Mouse (Mus musculus) hematopoietic stem cell, adult 5-6 weeks (primary cell): ENCODE data around the gene Jak3. TPM values are rescaled to one million over a fixed set of nuclear protein-coding genes. Genes with fewer than 3 reads are reported as not detected.
"Not testable (repeated sequence)": the region's sequence is repeated elsewhere in the genome, so short reads cannot be mapped to it uniquely, and the experiment has no call there.

Source experiments
- ATAC-seq, 2 experiments: fragments of 125-278 bp in 1 of 2; replicated peaks in 1 of 2; 2 replicates each; pipeline ENCODE4 v1.8.0; 2016 to 2017; ENCODE audit warnings: inconsistent platforms in 2 of 2, mild to moderate bottlenecking in 2 of 2, moderate number of reproducible peaks in 2 of 2, low read depth in 1 of 2, moderate TSS enrichment in 1 of 2; ENCODE audit not compliant: low FRiP score in 2 of 2, poor library complexity in 2 of 2, severe bottlenecking in 2 of 2, insufficient read depth in 1 of 2, low TSS enrichment in 1 of 2
- total RNA-seq: library from RNA; stranded (forward); fragments of 172-1452, 232-1000 nt; gene quantifications from 2 replicates; pipeline ENCODE4 v1.2.3, GENCODE M21; 2017

Jak3 gene
- total RNA-seq, 1 experiment from 2014 or later = 34.1 TPM

DNA sequence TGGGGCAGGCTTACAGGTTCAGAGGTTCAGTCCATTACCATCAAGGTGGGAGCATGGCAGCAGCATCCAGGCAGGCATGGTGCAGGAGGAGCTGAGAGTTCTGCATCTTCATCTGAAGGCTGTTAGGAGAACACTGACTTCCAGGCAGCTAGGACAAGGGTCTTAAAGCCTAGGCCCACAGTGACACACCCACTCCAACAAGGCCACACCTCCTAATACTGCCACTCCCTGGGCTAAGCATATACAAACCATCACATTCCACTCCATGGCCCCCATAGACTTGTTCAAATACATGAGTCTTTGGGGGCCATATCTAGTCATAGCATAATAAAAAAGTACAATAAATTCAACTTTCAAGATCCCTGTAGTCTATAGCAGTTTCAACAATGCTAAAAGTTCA, 27.3 kb downstream of the Jak3 start:
- ATAC-seq = not testable (repeated sequence)

DNA sequence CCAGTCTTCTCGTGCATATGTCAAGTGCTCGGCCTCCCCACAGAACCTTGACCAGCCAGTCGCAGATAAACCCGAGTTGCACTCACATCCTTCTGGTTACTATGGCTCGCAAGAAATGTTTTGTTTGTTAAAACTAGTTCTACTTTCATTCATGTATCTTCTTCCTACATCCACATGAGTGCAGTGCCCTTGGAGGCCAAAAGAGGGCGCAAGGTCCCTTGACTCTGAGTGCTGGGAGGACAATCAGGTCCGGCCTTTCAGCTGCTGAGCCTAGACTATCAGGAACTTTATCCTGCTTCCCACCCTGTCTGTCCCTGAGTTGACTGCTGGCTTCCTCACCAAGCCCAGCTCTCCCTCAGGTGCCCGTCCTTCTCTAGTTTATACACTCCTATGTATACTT, 31.8 kb downstream of the Jak3 start:
- peak in 1 of 2 experiments; percentile 64; a peak in 2 of 4 replicates for ATAC-seq

DNA sequence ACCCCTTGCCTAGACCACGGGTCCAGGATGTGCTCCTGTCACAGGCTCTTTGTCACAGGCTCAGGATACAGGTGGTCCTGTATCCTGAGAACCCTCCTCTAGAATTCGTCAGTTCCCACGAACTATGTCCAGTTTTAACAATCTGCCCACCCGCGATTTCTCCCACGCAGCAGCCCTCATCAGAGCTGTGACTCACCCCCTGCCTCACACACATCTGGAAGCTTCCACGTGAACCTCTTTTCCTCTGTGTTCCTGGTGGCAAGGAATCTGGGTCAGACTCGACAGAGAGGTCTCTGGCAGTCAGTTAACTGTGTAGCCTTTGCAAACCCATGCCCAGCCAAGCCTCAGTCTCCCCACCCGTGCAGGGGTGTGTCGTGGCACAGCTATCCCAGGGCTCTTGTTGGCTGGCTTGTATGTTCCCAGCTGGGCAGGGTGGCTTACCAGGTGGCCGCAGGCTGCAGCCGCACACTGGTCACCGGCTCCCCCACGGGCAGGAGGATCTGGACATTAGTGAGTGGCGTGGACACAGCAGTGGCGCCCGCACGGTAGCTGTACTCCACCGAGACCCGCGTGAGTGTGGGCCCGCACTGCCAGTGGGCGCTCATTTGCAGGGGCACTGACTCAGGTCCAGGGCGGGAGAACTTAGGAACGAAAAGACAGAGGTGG, 33.2 kb downstream of the Jak3 start:
- no peak for ATAC-seq

DNA sequence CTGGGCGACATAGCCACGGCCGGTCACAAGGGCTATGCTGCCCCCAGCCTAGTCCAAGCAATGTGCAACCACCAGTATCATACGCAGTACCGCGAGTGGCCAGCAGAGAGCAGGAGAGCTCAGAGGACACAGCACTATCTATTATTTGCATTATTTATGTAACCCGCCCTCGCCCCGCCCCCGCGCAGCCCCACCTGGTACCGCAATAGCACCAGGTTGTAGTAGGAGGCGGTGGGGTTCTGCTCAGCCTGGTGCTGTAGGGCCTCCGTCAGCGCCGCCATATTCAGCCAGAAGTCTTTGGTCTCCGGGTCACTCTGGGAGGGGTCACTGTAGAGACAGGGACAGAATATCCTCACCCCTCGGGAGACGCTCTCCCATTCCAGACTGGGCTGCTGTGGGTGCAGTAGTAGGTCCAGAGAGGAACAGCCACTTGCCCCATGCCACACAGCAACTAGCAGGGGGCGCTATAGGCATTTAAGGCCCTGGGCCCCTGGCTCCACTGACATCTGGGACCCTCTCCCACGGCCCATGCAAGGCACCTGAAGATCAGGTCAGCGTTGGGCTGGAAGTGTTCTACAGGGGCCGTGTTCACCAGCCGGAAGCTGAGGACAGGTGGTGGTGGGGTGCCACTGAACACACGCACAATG, 33.8 kb downstream of the Jak3 start:
- ATAC-seq = peak; percentile 58 to 65

DNA sequence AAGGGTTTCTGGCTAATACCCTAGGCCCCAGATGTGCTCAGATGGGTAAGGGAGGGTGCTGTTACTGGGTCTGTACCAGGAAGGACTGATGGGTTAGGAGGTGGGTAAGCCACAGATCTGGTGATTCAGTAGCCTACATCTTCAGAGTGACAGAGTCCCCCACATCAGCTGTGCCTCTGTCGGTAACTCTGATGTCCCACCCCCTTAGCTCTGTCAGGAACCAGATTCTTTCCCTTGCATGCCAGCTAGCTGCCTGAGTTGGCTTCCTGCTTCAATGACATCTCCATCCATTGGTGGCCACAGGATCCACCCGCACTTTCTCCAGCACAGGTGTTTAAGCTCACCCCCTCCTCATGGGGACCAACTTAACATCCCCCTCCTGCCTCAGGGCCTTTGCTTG, 35.5 kb downstream of the Jak3 start:
- ATAC-seq = no peak

DNA sequence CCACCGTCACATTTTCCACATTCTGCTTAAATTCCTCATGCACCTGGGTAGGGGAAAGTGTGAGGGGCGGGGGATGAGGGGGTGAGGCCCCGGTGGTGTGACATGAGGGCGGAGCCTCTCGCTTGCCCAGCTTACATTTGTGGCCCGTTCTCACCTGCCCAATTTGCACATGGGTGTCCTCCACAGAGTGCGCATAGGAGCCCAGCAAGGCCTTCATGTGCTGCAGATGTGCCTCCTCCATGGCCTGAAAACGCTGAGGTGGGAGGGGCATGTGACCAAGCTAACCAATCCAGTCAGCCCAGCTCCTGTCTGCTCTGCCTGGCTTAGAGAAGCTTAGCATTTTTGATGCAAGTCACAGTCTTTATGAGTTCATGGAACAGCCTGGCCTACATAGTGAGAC, 39.4 kb downstream of the Jak3 start:
- ATAC-seq = no peak

DNA sequence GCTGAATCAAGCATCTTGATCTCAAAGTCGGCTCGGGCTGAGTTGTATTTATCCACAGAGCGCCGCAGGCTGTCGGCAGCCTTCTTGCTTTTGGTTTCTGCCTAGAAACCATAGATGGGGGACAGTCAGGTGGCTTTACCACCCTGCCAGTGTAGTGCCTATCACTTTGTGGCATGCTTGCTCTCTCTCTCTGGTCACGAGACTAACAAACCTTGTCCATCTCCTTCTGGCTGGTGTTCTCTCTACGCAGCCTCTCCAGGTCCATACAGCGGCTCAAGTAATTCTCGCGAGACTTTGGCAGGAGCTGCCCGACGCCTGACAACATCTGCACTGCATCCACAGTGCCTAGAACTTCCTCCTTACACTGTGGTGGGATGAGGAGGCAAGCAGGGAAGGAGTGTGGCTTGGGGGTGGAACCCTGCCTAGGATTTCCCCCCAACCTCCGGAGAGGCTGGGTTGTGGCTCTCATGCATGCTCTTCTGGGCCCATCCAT, 40.5 kb downstream of the Jak3 start:
- ATAC-seq = no peak

DNA sequence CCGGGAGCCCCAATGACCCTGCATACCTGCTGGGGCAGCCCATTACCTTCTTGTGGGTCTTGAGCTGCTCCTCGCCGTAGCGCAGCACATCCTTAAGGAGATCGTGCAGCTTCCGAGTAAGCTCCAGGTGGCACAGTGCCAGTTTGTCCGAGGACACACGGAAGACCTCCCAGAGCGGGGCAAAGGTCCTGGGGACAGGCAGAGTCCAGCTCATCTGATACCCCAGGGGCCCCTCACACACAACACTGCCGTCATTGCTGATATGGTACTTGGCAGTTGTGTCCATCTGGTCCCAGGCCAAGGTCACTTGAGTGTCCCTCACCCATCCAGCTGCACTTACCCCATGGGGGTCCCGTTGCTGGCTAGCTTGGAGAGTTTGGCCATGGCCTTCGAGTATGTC, 41.0 kb downstream of the Jak3 start:
- ATAC-seq = no peak

DNA sequence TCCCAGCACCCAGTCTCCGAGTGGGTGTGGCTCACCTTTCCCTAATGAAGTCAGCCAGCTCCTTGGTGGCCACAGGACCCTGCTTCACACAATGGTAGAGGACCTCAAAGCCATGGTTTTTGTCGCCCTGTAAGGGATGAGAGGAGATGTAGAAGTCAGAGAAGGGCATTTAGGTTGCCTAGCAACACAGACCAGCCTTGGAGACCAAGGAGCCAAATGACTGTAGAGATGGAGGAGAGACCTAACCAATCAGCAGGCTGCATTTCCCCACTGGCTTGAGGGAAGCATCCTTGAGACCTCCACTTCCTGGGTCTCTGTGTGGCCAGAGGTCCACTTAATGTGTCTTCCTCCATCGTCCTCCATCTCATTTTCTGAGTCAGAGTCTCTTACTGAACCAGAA, 42.2 kb downstream of the Jak3 start:
- no peak for ATAC-seq

DNA sequence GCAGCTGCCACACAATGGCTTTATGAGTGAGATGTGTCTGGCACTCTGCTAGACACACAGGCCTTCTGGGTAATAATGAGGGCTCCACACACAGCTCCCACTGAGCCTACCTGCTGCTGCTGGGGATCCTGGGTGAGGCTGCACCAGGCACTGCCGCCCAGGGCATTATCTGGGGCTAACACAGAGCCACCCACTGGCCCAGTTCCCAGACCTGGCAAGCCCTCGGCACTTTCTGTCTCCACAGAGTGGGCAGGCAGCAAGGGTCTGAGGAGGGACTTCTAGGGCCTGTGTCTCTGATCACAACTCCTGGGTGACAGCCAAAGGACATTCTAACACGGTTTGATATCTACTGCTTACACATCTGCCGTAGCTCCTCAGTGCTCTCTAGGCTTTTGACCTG, 43.1 kb downstream of the Jak3 start:
- ATAC-seq = peak in 1 of 2 experiments; percentile 13; a peak in 2 of 4 replicates

DNA sequence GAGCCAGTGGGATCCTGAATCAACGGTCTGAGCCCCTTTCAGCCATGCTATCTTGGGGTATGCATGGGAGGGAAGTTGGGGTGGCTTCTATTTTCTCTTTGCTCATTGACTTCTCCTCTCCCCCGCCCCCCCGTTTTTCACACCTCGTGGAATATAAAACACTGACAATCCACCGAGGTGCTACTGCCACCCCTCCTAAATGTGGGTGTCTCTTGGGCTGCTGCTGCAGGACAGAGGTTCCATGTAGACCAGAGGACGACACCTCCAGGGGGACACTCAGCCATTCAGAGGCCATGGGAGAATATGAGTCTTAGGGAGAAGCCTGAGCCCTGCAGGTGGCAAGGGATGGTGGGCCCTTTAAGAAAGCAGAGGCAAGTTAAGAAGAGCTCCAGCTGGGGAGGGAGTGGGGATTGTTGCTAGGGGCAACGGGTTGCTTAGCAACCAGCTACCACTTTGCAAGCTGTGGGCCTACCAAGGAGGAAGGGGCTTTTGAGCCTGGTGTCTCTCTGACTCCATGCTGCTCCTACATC, 43.9 kb downstream of the Jak3 start:
- ATAC-seq = no peak

DNA sequence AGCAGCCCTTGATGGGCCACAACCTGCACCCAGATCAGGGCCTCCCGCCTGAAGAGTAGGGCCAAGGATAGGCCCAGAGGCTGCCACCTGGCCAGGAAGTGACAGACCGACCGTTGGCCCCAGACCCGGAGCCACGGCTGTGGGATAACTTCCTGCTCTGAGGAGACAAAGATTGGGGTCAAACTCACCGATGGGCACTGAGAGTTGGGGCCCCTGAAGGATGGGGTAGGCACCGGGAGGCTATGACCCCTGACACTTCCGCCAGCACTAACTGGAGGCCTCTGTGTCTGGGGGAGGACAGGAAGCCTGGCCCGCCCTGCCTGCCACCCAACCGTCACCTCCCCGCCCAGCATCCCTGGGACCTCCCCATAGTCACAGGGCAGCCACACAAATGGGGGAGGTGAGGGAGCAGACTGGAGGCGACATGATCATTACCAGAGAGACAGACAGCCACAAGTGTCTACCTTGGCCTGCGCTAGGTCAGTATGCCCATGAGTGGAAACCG, 47.0 kb downstream of the Jak3 start:
- peak; percentile 78 to 81 for ATAC-seq

DNA sequence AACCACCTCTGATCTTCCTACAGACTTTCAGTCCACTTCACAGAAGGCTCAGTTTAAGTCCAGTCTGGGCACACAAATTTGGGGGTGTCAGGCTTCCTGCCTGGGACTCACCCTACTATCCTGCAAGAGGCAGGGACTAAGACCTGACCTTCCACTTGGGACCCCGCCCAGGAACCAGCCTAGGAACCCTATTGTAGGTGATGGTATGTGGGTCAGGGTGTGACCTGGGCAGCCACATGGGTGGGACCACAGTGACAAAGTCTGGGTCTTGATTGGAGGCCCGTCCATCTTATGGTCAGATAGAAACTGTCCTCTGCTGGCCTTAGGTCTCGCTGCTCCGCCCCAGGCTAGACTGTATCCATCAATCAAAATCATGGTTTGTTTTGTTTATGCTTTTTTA, 48.3 kb downstream of the Jak3 start:
- no peak for ATAC-seq

DNA sequence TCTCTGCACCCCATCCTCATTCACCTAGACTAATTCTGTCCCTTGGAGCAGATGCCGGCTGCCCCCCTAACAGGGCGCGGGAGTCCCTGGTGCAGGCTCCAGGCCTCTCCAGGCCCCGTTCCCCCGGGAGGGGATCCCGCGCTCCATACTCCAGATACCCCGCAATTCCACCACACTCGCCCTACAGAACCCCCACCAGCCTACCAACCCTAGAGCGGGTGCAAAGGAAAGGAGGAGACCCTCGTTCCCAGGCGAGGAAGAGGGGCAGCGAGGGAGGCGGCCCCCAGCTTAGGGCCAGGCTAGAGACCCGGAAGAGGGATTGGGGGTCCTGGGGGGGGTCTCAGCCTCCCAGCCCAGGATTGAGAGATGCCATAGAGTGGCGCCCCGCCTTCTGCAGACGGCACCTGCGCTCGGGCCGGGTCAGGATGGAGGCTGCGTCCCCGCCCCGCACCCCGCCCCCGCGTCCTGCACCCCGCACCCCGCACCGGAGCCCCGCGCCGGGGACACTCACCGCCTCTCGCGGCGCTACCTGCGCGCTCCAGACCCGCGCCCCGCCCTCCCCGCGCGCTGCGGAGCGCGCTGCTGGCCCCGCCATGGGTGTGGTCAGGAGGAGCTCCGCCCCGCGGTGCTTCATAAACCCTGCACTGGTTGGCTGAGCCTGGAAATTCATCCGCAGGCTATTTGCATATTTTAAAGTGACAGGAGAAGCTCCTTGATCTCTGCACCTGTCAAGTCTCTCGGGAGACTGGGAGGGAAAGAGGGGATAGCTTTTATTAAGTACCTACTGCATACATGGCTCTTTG, 49.2 kb downstream of the Jak3 start, which contains the start of gene Fcho1:
Gene Fcho1 (minus strand): TSS at position 595 of the 803 bp plus-strand sequence.
- peak; percentile 53 to 56 for ATAC-seq

DNA sequence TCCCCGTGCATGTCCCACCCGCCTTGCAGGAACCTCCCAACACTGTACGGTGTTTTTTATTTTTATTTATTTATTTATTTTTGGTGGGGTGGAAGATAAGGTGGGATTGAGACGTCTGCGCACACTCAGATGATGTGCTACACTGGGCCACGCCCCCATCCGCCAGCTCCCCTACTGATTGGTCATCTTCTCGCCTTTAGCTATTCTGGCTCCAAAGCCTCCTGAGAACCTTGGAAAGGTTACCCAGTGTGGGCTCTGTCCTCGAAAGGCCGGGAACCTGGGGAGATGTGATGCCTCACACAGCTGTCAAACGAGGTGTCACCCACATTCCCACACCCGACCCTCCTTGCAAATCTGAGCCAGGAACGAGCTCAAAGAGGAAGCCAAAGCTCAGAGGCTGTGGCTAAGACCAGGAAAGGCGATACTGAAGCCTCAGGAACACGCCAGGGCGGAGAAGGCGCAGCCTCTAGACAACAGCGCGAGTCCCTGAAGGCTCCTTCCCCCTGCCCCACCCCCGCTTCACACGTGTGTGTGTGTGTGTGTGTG, 52.2 kb downstream of the Jak3 start:
- peak in 1 of 2 experiments; percentile 18; a peak in 1 of 4 replicates for ATAC-seq

DNA sequence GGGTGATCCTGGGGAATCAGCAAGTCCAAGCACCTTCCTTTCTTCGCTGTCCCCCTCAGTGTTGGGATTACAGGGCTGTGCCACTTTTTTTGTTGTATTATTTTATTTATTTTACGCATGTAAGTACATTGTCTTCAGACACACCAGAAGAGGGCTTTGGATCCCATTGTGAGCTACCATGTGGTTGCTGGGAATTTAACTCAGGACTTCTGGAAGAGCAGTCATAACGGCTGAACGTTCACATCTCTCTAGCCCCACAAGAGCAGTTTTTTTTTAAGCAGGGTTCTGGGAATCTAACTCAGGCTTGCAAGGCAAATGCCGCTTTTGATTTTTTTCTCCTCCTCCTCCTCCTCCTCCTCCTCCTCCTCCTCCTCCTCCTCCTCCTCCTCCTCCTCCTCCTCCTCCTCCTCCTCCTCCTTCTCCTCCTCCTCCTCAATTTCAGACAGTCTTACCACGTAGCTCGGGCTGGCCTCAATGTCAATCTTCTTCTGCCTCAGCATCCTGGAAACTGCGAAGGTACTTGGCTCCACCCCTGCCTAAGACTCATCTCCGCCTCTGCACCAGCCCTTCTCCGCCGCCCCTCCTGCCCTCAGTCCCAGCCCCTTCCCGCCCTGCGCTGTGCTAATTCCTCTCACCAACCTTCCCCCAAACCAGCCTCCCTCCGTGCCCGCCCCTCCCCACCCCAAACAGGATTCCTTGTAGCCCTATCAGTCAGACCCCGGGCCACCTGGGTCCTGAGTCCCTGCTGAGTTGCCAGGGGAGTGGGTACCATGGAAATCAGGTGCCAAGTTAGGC, 52.9 kb downstream of the Jak3 start:
- peak; percentile 56 to 63; a peak in 3 of 4 replicates for ATAC-seq
